Mouse (Mus musculus): ENCODE measurements at regions not wholly inside any gene's neighbourhood (a gene's known extent, or its start where the extent isn't known, plus 50 kb on each side); places are given as distances from the start of the nearest gene placed in this dataset.

GRCm38 (mm10) chr13:82073343-82073742, 290.5 kb downstream of the Cetn3 start:
- Histone ChIP-seq H3K36me3 (ENCODE audit: control insufficient read depth, insufficient read depth, low read length) (no peaks in the 10 kb centered on the region), H3K4me1 (ENCODE audit: control insufficient read depth, insufficient read depth, insufficient read length, low read length) (no peaks in the 10 kb centered on the region), H3K4me3 (ENCODE audit: low read depth, low read length) (no peak overlapping the region), H3K27ac (ENCODE audit: insufficient read depth, low read depth, low read length) (no peak overlapping the region), H3K27me3 (ENCODE audit: control insufficient read depth, insufficient read depth, low read length) (no peaks in the 10 kb centered on the region)
- TF ChIP-seq POLR2A (IDR thresholded peaks at IDR 0.05; ENCODE audit: low read depth, low read length) (no peak), CTCF (IDR thresholded peaks at IDR 0.05; ENCODE audit: extremely low read depth, insufficient read length, insufficient replicate concordance, low read depth, low read length) (no peak)

GRCm38 (mm10) chr13:82081375-82081774, 298.5 kb downstream of the Cetn3 start:
- H3K27me3 ChIP-seq (ENCODE audit: control insufficient read depth, insufficient read depth, low read length) = no peaks in the 10 kb centered on the region
- no peaks in the 10 kb centered on the region for H3K4me1 ChIP-seq (ENCODE audit: control insufficient read depth, insufficient read depth, insufficient read length, low read length)
- no peak overlapping the region for H3K27ac ChIP-seq (ENCODE audit: insufficient read depth, low read depth, low read length)
- TF ChIP-seq POLR2A (IDR thresholded peaks at IDR 0.05; ENCODE audit: low read depth, low read length) (no peak), CTCF (IDR thresholded peaks at IDR 0.05; ENCODE audit: extremely low read depth, insufficient read length, insufficient replicate concordance, low read depth, low read length) (no peak)
- 80% methylated on average over 2 of the region's 2 CpGs for WGBS
- no peaks in the 10 kb centered on the region for H3K36me3 ChIP-seq (ENCODE audit: control insufficient read depth, insufficient read depth, low read length)
- no peak overlapping the region for H3K4me3 ChIP-seq (ENCODE audit: low read depth, low read length)

GRCm38 (mm10) chr13:82087635-82088034, 304.8 kb downstream of the Cetn3 start:
- Histone ChIP-seq H3K27me3 (ENCODE audit: control insufficient read depth, insufficient read depth, low read length) (no peaks in the 10 kb centered on the region), H3K27ac (ENCODE audit: insufficient read depth, low read depth, low read length) (no peak overlapping the region), H3K4me3 (ENCODE audit: low read depth, low read length) (no peak overlapping the region), H3K36me3 (ENCODE audit: control insufficient read depth, insufficient read depth, low read length) (no peaks in the 10 kb centered on the region), H3K4me1 (ENCODE audit: control insufficient read depth, insufficient read depth, insufficient read length, low read length) (no peaks in the 10 kb centered on the region)
- WGBS = 72% methylated on average over 3 of the region's 3 CpGs
- TF ChIP-seq CTCF (IDR thresholded peaks at IDR 0.05; ENCODE audit: extremely low read depth, insufficient read length, insufficient replicate concordance, low read depth, low read length) (no peak), POLR2A (IDR thresholded peaks at IDR 0.05; ENCODE audit: low read depth, low read length) (no peak)

GRCm38 (mm10) chr13:82092186-82092585, 309.3 kb downstream of the Cetn3 start:
- TF ChIP-seq POLR2A (IDR thresholded peaks at IDR 0.05; ENCODE audit: low read depth, low read length) = no peak
- TF ChIP-seq CTCF (IDR thresholded peaks at IDR 0.05; ENCODE audit: extremely low read depth, insufficient read length, insufficient replicate concordance, low read depth, low read length) = no peak; the same call in 1 of the 2 replicates
- no peaks in the 10 kb centered on the region for H3K36me3 ChIP-seq (ENCODE audit: control insufficient read depth, insufficient read depth, low read length)
- H3K27me3 ChIP-seq (ENCODE audit: control insufficient read depth, insufficient read depth, low read length) = no peaks in the 10 kb centered on the region
- WGBS = 75% methylated on average over 5 of the region's 5 CpGs
- H3K4me1 ChIP-seq (ENCODE audit: control insufficient read depth, insufficient read depth, insufficient read length, low read length) = no peaks in the 10 kb centered on the region
- no peak overlapping the region for H3K27ac ChIP-seq (ENCODE audit: insufficient read depth, low read depth, low read length)
- no peak overlapping the region for H3K4me3 ChIP-seq (ENCODE audit: low read depth, low read length)

GRCm38 (mm10) chr13:82106032-82106431, 323.2 kb downstream of the Cetn3 start:
- H3K4me3 ChIP-seq (ENCODE audit: low read depth, low read length) = no peak overlapping the region
- TF ChIP-seq POLR2A (IDR thresholded peaks at IDR 0.05; ENCODE audit: low read depth, low read length) (no peak), CTCF (IDR thresholded peaks at IDR 0.05; ENCODE audit: extremely low read depth, insufficient read length, insufficient replicate concordance, low read depth, low read length) (no peak)
- H3K27me3 ChIP-seq (ENCODE audit: control insufficient read depth, insufficient read depth, low read length) = no peaks in the 10 kb centered on the region
- no peaks in the 10 kb centered on the region for H3K4me1 ChIP-seq (ENCODE audit: control insufficient read depth, insufficient read depth, insufficient read length, low read length)
- no peaks in the 10 kb centered on the region for H3K36me3 ChIP-seq (ENCODE audit: control insufficient read depth, insufficient read depth, low read length)
- WGBS = 67% methylated on average over 2 of the region's 2 CpGs
- H3K27ac ChIP-seq (ENCODE audit: insufficient read depth, low read depth, low read length) = no peak overlapping the region

GRCm38 (mm10) chr13:82129777-82130735, 347.2 kb downstream of the Cetn3 start:
- Histone ChIP-seq H3K36me3 (ENCODE audit: control insufficient read depth, insufficient read depth, low read length) (no peaks in the 10 kb centered on the region), H3K27me3 (ENCODE audit: control insufficient read depth, insufficient read depth, low read length) (no peaks in the 10 kb centered on the region), H3K27ac (ENCODE audit: insufficient read depth, low read depth, low read length) (no peak overlapping the region), H3K4me1 (ENCODE audit: control insufficient read depth, insufficient read depth, insufficient read length, low read length) (no peaks in the 10 kb centered on the region), H3K4me3 (ENCODE audit: low read depth, low read length) (no peak overlapping the region)
- TF ChIP-seq CTCF (IDR thresholded peaks at IDR 0.05; ENCODE audit: extremely low read depth, insufficient read length, insufficient replicate concordance, low read depth, low read length) = no peak
- TF ChIP-seq POLR2A (IDR thresholded peaks at IDR 0.05; ENCODE audit: low read depth, low read length) = no peak
- WGBS = 63% methylated on average over 7 of the region's 7 CpGs

All from small intestine, adult 2 months (tissue).